Mouse (Mus musculus) kidney, adult 8-10 months (tissue): ENCODE measurements at regions not wholly inside any gene's neighbourhood (a gene's known extent, or its start where the extent isn't known, plus 50 kb on each side); places are given as distances from the start of the nearest gene placed in this dataset.
A peak's percentile ranks its signal among the peaks of the same experiment; 100 is the strongest.

Experiments
- DNase-seq, 2 experiments: peaks; one replicate each; pipeline ENCODE4 v3.0.0; 2022

DNA sequence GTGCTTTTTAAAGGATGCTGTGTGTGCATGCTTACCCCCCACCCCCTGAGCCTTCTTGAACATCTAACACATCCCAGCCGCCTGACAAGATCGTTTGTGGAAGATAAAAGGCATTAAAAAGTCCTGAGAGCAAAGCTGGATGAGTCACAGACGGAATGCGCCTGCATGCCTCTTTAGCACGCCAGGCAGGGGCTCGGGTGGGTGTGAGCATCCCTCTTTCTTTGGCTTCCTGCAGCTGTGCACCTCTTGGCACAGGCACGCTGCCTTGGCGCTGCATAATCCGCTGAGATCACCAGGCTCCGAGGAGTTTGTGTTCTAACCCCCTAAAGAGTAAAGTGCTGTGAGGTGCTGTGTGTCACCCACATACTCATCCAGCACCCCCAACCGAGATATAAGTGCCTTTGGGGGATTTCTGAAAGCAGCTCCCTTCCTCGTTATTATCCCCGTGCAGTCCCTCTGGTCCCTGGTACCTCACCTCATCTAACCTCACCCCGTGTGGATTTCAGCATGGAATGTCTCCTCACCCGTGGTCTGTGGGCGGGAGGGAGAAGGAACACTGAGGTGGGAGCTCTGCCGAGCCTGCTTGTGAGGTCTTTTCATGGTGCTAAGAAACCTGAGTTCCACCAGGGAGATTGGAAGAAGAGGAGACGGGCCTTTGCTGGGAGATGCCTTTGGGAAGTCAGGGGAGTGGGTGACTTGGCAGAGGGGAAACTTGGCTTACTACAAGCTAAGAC lies 117.8 kb upstream of the Topaz1 start:
- no peak for DNase-seq

- DNase-seq, result no peak
Observed at GRCm38 (mm10) chr9:122631793-122632192, 115.4 kb upstream of the Topaz1 start.

DNA sequence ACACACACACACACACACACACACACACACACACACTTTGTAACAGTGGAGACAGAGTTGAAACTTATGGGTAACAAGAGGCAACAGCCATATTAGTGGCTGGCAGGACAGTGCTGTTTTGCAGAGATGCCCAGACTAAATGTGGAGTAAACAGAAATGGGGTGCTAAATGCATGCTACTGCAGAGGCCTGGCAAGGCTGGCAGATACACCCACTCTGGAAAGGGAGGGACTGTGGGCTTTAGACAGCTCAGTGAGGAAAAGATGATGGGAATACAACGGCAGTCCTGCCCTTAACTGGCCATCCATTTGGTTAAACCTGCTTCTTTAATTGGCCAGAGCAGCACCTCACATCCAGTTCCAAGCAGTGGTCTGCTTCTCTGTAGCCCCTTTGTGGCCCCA lies 113.7 kb upstream of the Topaz1 start:
- no peak for DNase-seq

- peak; percentile 74 to 90 for DNase-seq
Observed at GRCm38 (mm10) chr9:122635138-122635964, 111.8 kb upstream of the Topaz1 start.

DNA sequence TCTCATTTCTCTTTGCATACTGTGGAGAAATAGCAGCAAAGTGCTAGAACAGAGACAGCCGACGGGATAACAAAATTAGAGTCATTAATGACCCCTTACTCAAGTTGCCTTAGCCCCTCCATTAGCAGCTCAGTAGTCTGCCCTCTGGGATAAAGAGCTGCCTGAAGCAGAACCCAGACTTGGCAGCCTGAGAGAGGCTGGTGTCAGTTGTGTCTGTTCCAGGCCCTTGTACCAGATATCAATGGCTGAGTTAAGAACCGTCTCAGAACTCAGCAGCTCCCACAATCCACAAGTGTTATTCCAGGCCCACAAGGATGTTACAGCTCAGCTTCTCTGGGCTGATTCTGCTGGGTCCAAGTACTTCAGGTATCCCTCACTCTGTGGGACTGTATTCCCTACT lies 109.6 kb upstream of the Topaz1 start:
- no peak for DNase-seq

GRCm38 (mm10) chr9:122639239-122639638 lies 107.9 kb upstream of the Topaz1 start:
- no peak for DNase-seq

DNA sequence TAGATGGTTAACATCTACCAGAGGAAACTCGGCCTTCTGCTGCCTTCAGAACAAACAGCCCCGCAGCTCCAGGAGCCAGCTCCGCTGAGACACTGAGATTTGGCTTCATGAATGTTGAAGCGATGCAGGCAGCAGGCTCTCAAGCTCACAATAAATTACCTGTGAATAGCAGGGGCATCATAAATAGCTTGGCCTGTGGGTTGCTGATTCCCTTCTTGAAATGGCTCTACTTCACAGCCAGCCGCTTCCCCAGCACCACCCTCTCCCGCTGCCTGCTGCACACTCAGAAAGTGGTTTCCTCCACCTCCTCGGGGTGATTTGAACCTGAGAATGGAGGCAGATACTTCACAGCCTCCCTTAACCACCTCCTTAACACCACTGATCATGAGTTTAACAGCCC lies 104.2 kb upstream of the Topaz1 start:
- DNase-seq, result no peak

GRCm38 (mm10) chr9:122645569-122645968 lies 101.6 kb upstream of the Topaz1 start:
- no peak for DNase-seq

DNA sequence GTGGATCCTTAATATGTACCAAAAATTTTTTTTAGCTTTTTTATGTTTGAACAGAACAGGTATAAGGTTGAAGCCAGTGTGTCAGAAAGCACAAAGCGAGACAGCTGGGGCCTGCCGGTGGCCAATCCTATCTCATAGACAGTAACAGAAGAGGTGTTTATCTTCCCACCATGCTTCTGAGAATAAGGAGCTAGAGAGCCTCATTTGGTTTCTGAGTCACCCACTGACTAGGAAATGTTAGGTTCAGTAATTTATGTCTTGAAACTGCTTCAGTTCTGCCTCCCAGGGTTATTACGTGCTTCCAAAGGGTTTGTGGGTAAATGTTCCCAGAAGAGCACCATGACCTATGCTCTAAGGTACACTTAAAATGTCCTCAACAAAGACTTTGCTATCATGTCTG lies 96.3 kb upstream of the Topaz1 start:
- no peak for DNase-seq

- DNase-seq, result peak in 1 of 2 experiments; percentile 27
Observed at GRCm38 (mm10) chr9:122655583-122655982, 91.6 kb upstream of the Topaz1 start.

- DNase-seq, result no peak
Observed at GRCm38 (mm10) chr9:122660050-122660449, 87.1 kb upstream of the Topaz1 start.

DNA sequence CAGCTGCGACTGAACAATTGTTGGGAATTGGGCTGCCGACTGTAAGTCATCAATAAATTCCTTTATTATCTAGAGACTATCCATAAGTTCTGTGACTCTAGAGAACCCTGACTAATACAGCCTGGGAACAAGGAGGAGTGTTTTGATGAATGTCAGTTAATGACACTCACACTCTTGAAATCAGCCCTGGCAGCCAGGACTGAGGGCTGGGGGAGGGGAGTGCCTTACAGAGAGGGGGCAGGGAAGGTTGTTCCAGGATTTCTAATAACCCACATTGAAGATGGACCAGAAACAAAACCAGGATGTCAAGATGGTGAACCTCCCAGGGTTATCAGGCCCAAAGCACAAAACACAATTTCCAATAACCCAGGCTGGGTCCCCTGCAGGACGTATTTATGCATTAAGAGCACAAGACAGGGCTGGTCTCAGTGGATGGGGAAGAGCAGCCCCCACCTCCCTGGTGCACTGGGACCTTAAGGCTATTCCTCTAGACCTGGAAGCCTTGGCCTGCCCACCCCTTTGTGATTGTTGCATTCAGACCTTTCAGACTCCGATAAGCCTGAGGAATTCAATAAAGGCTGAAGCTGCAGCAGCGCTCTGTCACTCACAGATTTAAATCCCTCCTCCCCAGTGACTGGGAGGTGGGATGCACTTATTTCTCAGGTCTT lies 80.0 kb upstream of the Topaz1 start:
- DNase-seq, result no peak

DNA sequence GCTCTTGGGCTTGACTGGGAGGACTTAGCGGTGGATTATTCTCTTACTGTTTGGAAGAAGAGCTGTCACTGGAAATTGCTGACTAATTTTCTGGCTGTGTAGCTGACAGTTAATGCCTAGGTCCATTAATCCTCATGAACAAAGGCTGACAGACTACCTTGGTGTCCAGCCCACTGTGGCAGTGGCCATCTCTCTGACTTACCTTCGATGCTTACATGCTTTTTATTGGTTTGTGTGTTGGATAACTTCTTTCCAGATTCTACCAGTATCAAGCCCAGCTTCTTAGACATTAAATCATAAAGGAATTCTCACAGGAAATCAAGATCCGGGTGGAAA lies 79.5 kb upstream of the Topaz1 start:
- DNase-seq, result no peak

DNA sequence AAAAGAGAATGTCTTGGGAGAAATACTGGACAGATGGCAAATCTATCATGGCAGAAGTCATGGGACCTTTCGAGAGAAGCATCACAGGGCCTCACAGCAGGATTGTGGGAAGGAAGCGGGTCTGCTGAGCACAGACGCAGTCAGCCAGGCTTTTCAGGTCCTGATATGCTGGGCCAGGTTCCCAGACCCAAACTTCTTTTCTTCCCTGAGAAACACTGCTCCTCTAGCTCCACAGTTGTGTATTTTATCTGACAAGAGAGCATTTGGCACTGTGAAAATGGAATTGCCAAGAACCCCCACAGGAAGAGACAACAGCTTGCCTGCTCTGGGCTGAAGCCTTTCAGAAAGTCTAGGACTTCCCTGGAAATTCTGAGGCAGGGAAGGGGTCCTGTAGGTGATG lies 73.4 kb upstream of the Topaz1 start:
- DNase-seq, result no peak

DNA sequence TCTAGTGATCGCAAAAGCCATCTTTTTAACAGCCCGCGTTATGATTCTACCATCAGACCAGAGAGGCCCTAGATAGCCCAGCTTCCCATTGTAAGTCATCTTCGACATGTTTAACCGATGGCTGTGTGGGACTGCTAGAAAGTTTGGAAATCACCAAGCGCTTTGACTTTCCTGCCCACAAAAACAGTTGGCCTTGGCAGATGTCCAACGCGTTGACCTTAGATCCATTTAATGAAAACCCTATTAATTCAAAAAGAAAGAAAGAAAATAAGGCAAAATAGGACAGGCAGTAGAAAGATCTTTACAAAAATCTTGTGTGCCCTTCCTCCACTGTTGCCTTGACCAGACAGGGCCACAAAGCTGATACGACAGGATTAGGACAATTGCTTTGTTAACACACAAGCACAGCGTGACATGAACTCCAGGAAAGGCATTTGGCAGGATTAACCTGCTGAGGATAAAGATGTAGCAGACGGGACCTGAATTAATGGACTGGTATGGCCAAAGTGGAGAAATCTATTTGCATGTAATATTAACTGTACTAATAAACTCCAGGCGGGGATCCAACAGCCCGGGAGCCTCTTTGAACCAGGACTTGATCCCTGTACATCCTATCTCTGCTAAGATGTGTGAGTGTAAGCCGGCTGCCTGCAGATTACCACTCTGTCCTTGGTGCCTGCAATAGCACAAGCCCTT lies 69.0 kb upstream of the Topaz1 start:
- DNase-seq, result no peak

- DNase-seq, result peak in 1 of 2 experiments; percentile 10
Observed at GRCm38 (mm10) chr9:122687170-122687569, 60.0 kb upstream of the Topaz1 start.

DNA sequence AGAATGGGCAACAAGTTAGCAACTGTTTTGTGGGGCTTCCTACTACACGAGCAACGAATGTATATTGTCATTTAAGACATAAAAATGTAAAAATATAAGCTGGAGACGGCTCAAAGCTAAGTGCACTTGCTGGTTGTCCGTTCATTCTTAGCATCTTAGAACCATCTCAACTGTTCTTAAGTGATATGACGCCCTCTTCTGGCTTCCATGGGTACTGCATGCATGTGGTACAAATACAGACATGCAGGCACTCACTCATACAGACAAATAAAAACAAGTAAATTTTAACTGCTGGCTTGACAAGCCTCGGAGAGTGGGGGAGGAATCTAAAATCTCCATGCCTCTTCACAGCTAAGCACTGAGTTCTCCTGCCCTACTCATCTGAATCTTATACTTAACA lies 55.3 kb upstream of the Topaz1 start:
- peak in 1 of 2 experiments; percentile 17 for DNase-seq

DNA sequence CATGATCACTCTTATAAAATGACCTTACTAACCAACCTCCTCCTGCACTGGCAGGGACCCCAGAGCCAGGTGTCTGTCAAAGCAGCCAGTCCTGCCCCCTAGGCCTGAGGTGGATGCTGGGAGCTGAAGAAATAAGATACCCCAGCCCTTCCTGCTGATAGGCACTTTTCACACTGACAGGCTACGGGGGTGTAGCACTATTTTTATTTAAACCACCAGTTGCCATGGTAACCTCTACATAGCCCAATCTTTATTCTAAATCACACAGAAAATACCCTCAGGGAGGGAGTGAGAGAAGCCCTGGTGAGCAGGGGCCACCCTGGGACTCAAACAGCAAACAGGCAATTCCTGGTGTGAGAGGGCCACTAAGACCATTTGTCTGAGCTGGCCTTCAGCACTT lies 51.4 kb upstream of the Topaz1 start:
- no peak for DNase-seq
